Mouse (Mus musculus) G1E (cell line): ENCODE data around the gene Arpc4. TPM values are rescaled to one million over a fixed set of nuclear protein-coding genes. Genes with fewer than 3 reads are reported as not detected.
"Not testable (repeated sequence)": the region's sequence is repeated elsewhere in the genome, so short reads cannot be mapped to it uniquely, and the experiment has no call there.

Experiments
- ATAC-seq: 2 replicates; pipeline ENCODE4 v1.8.0; 2016; ENCODE audit warnings: mild to moderate bottlenecking; ENCODE audit not compliant: insufficient number of reproducible peaks, poor library complexity, low FRiP score, severe bottlenecking; ENCODE audit errors: extremely low read depth
- DNase-seq: peaks from one replicate; pipeline ENCODE4 v3.0.0; 2012; ENCODE audit warnings: low spot score
- H3K27me3 ChIP-seq: 2 replicates; pipeline ENCODE4 v1.6.1; 2012; ENCODE audit warnings: mild to moderate bottlenecking, low read length, inconsistent platforms; ENCODE audit not compliant: insufficient read depth
- H3K36me3 ChIP-seq: replicated peaks from 2 replicates; pipeline ENCODE3; 2012; ENCODE audit warnings: mild to moderate bottlenecking, inconsistent platforms
- H3K4me1 ChIP-seq: 2 replicates; pipeline ENCODE4 v1.6.1; 2012; ENCODE audit warnings: low read depth, low read length, inconsistent platforms, mixed read lengths; ENCODE audit not compliant: insufficient read depth
- H3K4me3 ChIP-seq: 2 replicates; pipeline ENCODE4 v1.5.1; 2012; ENCODE audit warnings: low read depth, mild to moderate bottlenecking, inconsistent platforms, low read length, moderate library complexity, mixed read lengths
- H3K9me3 ChIP-seq: replicated peaks from 2 replicates; pipeline ENCODE4 v1.6.1; 2012; ENCODE audit warnings: inconsistent platforms
- CTCF ChIP-seq: IDR thresholded peaks from 2 replicates; pipeline ENCODE4 v1.5.1; 2012; ENCODE audit warnings: low read depth, low read length, inconsistent platforms, mixed read lengths
- GATA1 ChIP-seq: IDR thresholded peaks from 2 replicates; pipeline ENCODE4 v1.6.1; 2012; ENCODE audit warnings: borderline replicate concordance, low read length, inconsistent platforms, mixed read lengths
- GATA2 ChIP-seq: IDR thresholded peaks from 2 replicates; pipeline ENCODE4 v1.6.1; 2012; ENCODE audit warnings: low read depth, low read length, inconsistent platforms, borderline replicate concordance
- POLR2AphosphoS5 ChIP-seq: IDR thresholded peaks from 2 replicates; pipeline ENCODE4 v1.6.1; 2012; ENCODE audit warnings: low read depth, low read length, inconsistent platforms; ENCODE audit not compliant: insufficient replicate concordance
- TAL1 ChIP-seq: conservative IDR thresholded peaks from 2 replicates; pipeline ENCODE4 v1.6.1; 2012; ENCODE audit warnings: low read depth, low read length, inconsistent platforms, mixed read lengths
- polyA plus RNA-seq: library from polyadenylated mRNA; stranded (reverse); fragments of >175 nt; gene quantifications from 2 replicates; pipeline ENCODE4 v1.2.3, GENCODE M21; 2012
- total RNA-seq, 2 experiments: library from RNA; stranded (forward) in 1 of 2; stranded (reverse) in 1 of 2; fragments of 200-1000 nt in 1 of 2; fragments of >200 nt in 1 of 2; fragmentation: Nextera tagmentation in 1 of 2; gene quantifications; 2 replicates each; pipeline ENCODE4 v1.2.3; 2014 to 2017

Arpc4 gene
- total RNA-seq (2014; fragmentation: Nextera tagmentation) (69.7 and 96.4 TPM in 2 replicates), total RNA-seq (2017) (263 and 271 TPM in 2 replicates), polyA plus RNA-seq (247 and 264 TPM in 2 replicates)

DNA sequence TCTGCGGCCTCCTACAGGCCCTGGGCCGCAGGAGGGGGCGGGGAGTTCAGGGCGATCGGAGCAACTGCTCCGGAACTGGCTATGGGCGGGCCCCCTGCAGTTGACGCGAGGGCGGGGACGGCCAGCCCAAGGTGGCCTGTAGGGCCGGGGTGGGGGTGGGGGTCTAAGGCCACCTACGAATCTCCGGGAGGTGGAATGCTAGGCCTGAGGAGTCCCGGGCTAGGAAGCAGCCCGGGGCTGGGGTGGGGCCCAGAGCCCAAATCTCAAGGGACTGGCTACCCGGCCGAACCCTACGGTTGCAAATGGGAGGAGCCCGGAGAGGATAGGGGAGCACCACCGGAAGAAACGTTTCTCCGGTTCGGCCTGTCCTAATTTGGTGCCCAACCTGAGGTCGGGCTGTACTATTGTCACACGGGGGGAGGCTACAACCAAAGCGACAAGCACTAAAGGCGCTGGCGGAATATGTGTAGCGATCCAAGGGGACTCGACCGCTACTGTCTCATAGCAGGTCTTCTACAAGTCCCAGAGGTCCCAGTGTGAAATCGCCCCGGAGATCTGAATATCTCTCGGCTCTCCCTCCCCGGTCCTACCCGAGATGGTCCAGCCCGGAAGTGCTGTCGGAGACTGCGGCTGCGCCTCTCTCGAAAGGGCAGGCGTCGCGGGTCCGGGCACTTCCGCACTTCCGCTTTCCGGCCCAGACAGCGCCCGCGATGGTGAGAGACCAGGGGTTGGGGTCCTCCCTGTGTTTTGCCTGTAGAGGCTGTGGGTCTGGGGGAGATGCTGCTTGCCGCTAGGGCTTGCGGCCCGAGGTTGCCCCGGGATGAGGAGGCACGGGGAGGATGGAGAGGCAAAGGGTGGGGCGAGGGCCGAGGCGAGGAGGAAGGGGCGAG, at the start of gene Arpc4, which contains the start of gene Tada3:
Gene Arpc4 (plus strand): TSS at position 620 of the 890 bp plus-strand sequence.
Gene Tada3 (minus strand): TSS at position 388 of the 890 bp plus-strand sequence.
- peak within 1 kb of the TSS; percentile 81 for H3K4me3 ChIP-seq
- DNase-seq (peak; percentile 92), ATAC-seq (peak; percentile 86)
- H3K4me1 ChIP-seq, result peaks cover 52% of the 10 kb centered on the region
- TF ChIP-seq POLR2AphosphoS5 (no peak), CTCF (no peak), TAL1 (no peak)
- no peaks in the 10 kb centered on the region for H3K9me3 ChIP-seq
- peaks cover 73% of the 10 kb centered on the region for H3K36me3 ChIP-seq
- no peaks in the 10 kb centered on the region for H3K27me3 ChIP-seq

DNA sequence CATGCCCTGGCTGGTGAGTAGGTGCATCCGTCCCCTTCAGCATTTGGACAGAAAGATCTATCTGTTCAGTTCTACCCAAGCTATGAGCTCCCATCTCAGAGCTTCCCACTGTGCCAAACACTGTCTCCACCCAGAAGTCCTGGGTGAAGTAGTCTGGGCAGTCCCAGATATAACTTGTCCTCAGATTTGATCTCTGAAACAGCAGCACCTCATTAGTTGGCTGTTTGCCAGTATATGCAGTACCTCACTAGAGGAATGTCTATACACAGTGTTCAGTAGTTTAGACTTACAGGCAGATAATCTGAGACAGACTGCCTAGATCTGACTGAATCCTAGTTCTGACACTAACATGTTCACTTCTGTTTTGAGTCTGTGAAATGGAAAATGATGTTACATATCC, 48.5 kb upstream of the Arpc4 start:
- no peak for DNase-seq
- peaks cover 71% of the 10 kb centered on the region for H3K36me3 ChIP-seq
- no peaks in the 10 kb centered on the region for H3K9me3 ChIP-seq
- no peak for ATAC-seq
- no peak overlapping the region for H3K4me3 ChIP-seq
- TF ChIP-seq CTCF, result no peak
- H3K27me3 ChIP-seq, result no peaks in the 10 kb centered on the region
- peaks cover 36% of the 10 kb centered on the region for H3K4me1 ChIP-seq

DNA sequence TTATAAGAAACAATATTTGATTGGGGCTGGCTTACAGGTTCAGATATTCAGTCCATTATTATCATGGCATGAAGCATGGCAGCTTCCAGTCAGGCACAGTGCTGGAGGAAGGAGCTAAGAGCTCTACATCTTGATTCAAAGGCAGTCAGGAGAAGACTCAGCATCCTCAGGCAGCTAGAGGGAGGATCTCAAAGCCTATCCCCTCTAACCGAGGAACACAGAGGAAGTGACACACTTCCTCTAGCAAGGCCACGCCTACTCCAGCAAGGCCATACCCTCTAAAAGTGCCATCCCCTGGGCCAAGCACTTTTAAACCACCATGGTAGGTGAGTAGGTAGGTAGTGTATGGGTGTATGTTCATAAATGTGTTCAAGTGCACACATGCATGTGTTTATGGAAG, 47.4 kb upstream of the Arpc4 start:
- H3K27me3 ChIP-seq, result no peaks in the 10 kb centered on the region
- no peaks in the 10 kb centered on the region for H3K9me3 ChIP-seq
- ATAC-seq (peak; percentile 37), DNase-seq (peak; percentile 60)
- no peak overlapping the region for H3K4me3 ChIP-seq
- peaks cover 72% of the 10 kb centered on the region for H3K36me3 ChIP-seq
- TF ChIP-seq CTCF (no peak), TAL1 (no peak), GATA1 (no peak), GATA2 (no peak)
- H3K4me1 ChIP-seq, result peaks cover 33% of the 10 kb centered on the region

DNA sequence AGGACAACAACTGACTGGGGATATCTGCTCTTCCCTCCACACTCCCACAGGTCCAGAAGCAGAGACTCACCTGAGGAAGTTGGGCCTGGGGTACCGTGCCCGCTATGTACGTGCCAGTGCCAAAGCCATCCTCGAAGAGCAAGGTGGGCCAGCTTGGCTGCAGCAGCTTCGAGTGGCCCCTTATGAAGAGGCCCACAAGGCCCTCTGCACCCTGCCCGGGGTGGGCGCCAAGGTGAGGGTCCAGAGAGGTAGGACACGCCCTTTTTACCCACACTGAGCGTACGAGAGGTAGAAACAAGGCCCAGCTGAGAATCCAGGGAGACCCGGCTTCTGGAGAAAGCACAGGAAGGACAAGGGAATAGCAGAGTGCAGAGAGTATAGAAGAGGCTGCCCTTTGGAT, 46.2 kb upstream of the Arpc4 start:
- TF ChIP-seq TAL1 (no peak), CTCF (no peak)
- DNase-seq (no peak), ATAC-seq (no peak)
- Histone ChIP-seq H3K36me3 (peaks cover 75% of the 10 kb centered on the region), H3K4me3 (no peak overlapping the region), H3K27me3 (no peaks in the 10 kb centered on the region), H3K4me1 (peaks cover 24% of the 10 kb centered on the region), H3K9me3 (no peaks in the 10 kb centered on the region)

DNA sequence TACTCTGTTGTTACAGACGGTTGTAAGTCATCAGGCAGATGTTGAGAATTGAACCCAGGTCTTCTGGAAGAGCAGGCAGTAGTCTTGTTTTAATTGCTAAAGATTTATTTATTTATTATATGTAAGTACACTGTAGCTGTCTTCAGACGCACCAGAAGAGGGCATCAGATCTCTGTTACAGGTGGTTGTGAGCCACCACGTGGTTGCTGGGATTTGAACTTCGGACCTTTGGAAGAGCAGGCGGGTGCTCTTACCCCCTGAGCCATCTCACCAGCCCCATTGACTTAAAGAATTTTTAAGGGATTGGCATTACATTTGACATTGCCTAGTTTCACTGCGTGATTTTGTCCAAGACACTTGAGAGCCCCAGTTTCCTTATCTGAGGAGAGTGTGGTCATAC, 45.2 kb upstream of the Arpc4 start:
- H3K4me3 ChIP-seq, ATAC-seq, H3K27me3 ChIP-seq, H3K9me3 ChIP-seq, DNase-seq: not testable (repeated sequence)
- peaks cover 75% of the 10 kb centered on the region for H3K36me3 ChIP-seq
- H3K4me1 ChIP-seq, result peaks cover 20% of the 10 kb centered on the region

DNA sequence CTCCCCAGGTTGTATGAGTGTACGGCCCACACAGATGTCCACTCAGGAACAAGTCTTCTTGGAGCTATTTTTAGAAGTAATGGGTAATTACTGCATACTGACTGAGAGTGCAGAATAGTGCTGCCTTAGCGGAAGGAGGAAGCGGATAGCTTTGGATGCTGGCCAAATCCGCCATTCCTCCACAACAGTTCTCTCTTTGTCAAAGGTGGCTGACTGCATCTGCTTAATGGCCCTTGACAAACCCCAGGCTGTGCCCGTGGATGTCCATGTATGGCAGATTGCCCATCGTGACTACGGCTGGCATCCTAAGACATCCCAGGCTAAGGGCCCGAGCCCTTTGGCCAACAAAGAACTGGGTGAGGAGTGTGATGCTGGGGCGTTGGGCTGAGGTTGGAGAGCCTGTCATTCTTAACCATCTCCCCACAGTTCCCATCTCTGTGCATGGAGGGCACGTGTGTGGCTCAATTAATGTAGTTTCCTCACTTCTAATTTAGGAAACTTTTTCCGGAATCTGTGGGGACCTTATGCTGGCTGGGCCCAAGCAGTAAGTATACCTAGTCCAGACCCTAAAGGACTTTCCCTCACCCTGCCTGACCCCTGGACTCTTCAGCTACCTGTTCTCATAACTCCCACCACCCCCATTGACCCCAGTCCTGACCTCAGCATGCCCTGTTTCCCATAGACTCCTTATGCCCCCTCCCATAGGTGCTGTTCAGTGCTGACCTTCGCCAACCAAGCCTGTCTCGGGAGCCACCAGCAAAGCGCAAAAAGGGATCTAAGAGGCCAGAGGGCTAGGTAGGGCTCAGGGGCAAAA, 44.6 kb upstream of the Arpc4 start:
- DNase-seq (no peak), ATAC-seq (no peak)
- H3K4me1 ChIP-seq, result peaks cover 17% of the 10 kb centered on the region
- peaks cover 72% of the 10 kb centered on the region for H3K36me3 ChIP-seq
- no peak overlapping the region for H3K4me3 ChIP-seq
- no peak for TF ChIP-seq TAL1
- TF ChIP-seq CTCF, result no peak
- no peak for TF ChIP-seq POLR2AphosphoS5
- no peak for TF ChIP-seq GATA1
- TF ChIP-seq GATA2, result no peak
- no peaks in the 10 kb centered on the region for H3K9me3 ChIP-seq
- H3K27me3 ChIP-seq, result no peaks in the 10 kb centered on the region
